Mouse (Mus musculus) hindbrain, embryonic 16.5 days (tissue): ENCODE measurements at regions not wholly inside any gene's neighbourhood (a gene's known extent, or its start where the extent isn't known, plus 50 kb on each side); places are given as distances from the start of the nearest gene placed in this dataset.
"Not testable (repeated sequence)": the region's sequence is repeated elsewhere in the genome, so short reads cannot be mapped to it uniquely, and the experiment has no call there.

Source experiments
- ATAC-seq: fragments of 200-750 bp; cut with Nextera tagmentation; 2 replicates; pipeline ENCODE4 v1.8.0; 2017; ENCODE audit warnings: moderate TSS enrichment, moderate library complexity
- H3K27ac ChIP-seq: fragments of 300-500 bp; sonication (generic); 2 replicates; pipeline ENCODE4 v1.5.1; 2014; ENCODE audit warnings: low read depth, mild to moderate bottlenecking, control low read depth, low read length, moderate library complexity
- H3K27me3 ChIP-seq: fragments of 300-500 bp; sonication (generic); replicated peaks from 2 replicates; pipeline ENCODE4 v1.6.1; 2014; ENCODE audit warnings: low read length; ENCODE audit not compliant: control insufficient read depth, insufficient read depth
- H3K36me3 ChIP-seq: fragments of 300-500 bp; sonication (generic); 2 replicates; pipeline ENCODE4 v1.6.1; 2014; ENCODE audit warnings: mild to moderate bottlenecking, low read length, moderate library complexity, mixed read lengths; ENCODE audit not compliant: control insufficient read depth, insufficient read depth
- H3K4me1 ChIP-seq: fragments of 300-500 bp; sonication (generic); 2 replicates; pipeline ENCODE4 v1.6.1; 2014; ENCODE audit warnings: low read depth, low read length; ENCODE audit not compliant: control insufficient read depth, insufficient read depth
- H3K4me2 ChIP-seq: fragments of 300-500 bp; sonication (generic); 2 replicates; pipeline ENCODE4 v1.6.1; 2014; ENCODE audit warnings: mild to moderate bottlenecking, low read length, control low read depth, moderate library complexity
- H3K4me3 ChIP-seq: fragments of 300-500 bp; sonication (generic); 2 replicates; pipeline ENCODE4 v1.5.1; 2014; ENCODE audit warnings: mild to moderate bottlenecking, low read length, control low read depth, moderate library complexity
- H3K9ac ChIP-seq: fragments of 300-500 bp; sonication (generic); 2 replicates; pipeline ENCODE4 v1.6.1; 2014; ENCODE audit warnings: low read depth, mild to moderate bottlenecking, control low read depth, low read length, moderate library complexity
- H3K9me3 ChIP-seq: fragments of 300-500 bp; sonication (generic); 2 replicates; pipeline ENCODE4 v1.6.1; 2014; ENCODE audit warnings: mild to moderate bottlenecking, low read length, moderate library complexity; ENCODE audit not compliant: control insufficient read depth
- WGBS: fragments of 180-500 bp; shearing (Covaris S2); extraction: QIAGEN DNeasy Blood & Tissue Kit; methylation state at CpG from one replicate; pipeline ENCODE4 v1.1.7; 2014; 5-methylcytosine and 5-hydroxymethylcytosine counted together

- Histone ChIP-seq H3K4me1 (no peaks in the 10 kb centered on the region), H3K27me3 (no peaks in the 10 kb centered on the region), H3K9ac (no peak overlapping the region), H3K27ac (no peak overlapping the region), H3K9me3 (no peaks in the 10 kb centered on the region), H3K36me3 (no peaks in the 10 kb centered on the region), H3K4me2 (no peak overlapping the region), H3K4me3 (no peak overlapping the region)
- 70% methylated on average over 4 of the region's 4 CpGs for WGBS
- no peak for ATAC-seq
Observed at GRCm38 (mm10) chr8:126132076-126132475, 137.1 kb downstream of the Kcnk1 start.

DNA sequence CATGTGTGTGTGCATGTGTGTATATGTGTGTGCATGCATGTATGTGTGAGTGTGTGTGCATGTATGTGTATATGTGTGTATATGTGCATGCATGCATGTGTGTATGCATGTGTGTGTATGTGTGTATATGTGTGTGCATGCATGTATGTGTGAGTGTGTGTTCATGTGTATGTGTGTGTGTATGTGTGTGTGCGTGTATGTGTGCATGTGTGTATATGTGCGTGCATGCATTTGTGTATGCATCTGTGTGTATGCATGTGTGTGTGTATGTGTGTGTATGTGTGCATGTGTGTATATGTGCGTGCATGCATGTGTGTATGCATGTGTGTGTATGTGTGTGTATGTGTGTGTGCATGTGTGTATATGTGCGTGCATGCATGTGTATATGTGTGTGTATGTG, 137.9 kb downstream of the Kcnk1 start:
- ATAC-seq, H3K4me2 ChIP-seq, H3K27me3 ChIP-seq, H3K36me3 ChIP-seq, H3K4me1 ChIP-seq, H3K9me3 ChIP-seq, H3K9ac ChIP-seq, H3K27ac ChIP-seq, H3K4me3 ChIP-seq: not testable (repeated sequence)
- 93% methylated on average over 4 of the region's 4 CpGs for WGBS

DNA sequence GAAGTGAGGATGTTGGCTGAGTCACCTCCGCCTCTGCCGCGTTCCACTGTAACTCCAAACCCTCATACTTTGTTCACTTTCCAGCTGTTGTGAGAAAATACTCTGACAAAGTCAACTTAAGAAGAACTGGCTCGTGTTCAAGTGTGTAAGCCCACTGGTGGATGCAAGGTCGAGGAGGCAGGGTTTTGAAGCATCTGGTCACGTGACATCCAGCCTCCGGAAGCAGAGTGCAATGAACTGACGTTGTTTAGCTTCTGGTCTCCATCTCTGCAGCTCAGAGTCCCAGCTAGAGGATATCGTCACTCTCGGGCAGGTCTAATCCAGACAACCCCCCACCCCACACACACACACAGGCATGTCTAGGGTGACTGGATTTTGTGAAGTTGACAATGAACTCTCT, 140.1 kb downstream of the Kcnk1 start:
- Histone ChIP-seq H3K36me3 (no peaks in the 10 kb centered on the region), H3K4me1 (peaks cover 10% of the 10 kb centered on the region; the same call in 1 of the 2 replicates), H3K4me2 (no peak overlapping the region), H3K9ac (no peak overlapping the region), H3K27ac (no peak overlapping the region), H3K4me3 (no peak overlapping the region), H3K27me3 (peaks cover 6% of the 10 kb centered on the region; the same call in 1 of the 2 replicates), H3K9me3 (no peaks in the 10 kb centered on the region)
- WGBS: 81% methylated on average over 10 of the region's 10 CpGs
- no peak for ATAC-seq

DNA sequence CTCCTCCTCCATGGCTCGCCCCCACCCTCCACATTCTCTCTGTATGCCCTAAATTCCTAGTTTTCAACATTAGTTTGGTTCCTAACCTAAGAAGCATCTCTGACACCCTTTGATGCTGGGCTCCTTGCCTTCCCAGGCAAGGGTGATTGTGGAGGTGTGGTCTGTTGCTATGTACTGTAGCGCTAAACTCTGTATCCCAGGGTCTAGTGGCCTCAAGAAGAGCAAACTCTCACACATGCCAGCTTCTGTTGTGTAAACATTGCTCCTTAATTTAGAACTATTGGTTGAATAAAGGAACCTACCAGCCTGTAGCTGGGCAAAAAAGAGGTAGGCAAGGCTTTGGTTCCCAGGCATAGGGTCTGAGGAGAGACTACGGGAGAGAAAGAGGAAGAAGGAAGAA, 140.6 kb downstream of the Kcnk1 start:
- Histone ChIP-seq H3K27ac (no peak overlapping the region), H3K9ac (no peak overlapping the region), H3K9me3 (no peaks in the 10 kb centered on the region), H3K4me1 (peaks cover 10% of the 10 kb centered on the region), H3K27me3 (peaks cover 8% of the 10 kb centered on the region; the same call in 1 of the 2 replicates), H3K36me3 (no peaks in the 10 kb centered on the region), H3K4me3 (no peak overlapping the region), H3K4me2 (no peak overlapping the region)
- 88% methylated on average over 3 of the region's 3 CpGs for WGBS
- ATAC-seq: no peak

- no peaks in the 10 kb centered on the region for H3K36me3 ChIP-seq
- ATAC-seq: no peak
- no peak overlapping the region for H3K27ac ChIP-seq
- peaks cover 10% of the 10 kb centered on the region for H3K4me1 ChIP-seq
- no peak overlapping the region for H3K4me3 ChIP-seq
- no peak overlapping the region for H3K9ac ChIP-seq
- peaks cover 10% of the 10 kb centered on the region; the same call in 1 of the 2 replicates for H3K27me3 ChIP-seq
- H3K4me2 ChIP-seq: no peak overlapping the region
- WGBS: 89% methylated on average over 3 of the region's 3 CpGs
- H3K9me3 ChIP-seq: no peaks in the 10 kb centered on the region
Observed at GRCm38 (mm10) chr8:126136946-126137345, 142.0 kb downstream of the Kcnk1 start.

GRCm38 (mm10) chr8:126137452-126137851, 142.5 kb downstream of the Kcnk1 start:
- H3K4me1 ChIP-seq: peaks cover 10% of the 10 kb centered on the region
- no peaks in the 10 kb centered on the region for H3K36me3 ChIP-seq
- no peak for ATAC-seq
- H3K4me3 ChIP-seq: no peak overlapping the region
- H3K9me3 ChIP-seq: no peaks in the 10 kb centered on the region
- H3K4me2 ChIP-seq: no peak overlapping the region
- peaks cover 10% of the 10 kb centered on the region; the same call in 1 of the 2 replicates for H3K27me3 ChIP-seq
- no peak overlapping the region for H3K27ac ChIP-seq
- no peak overlapping the region for H3K9ac ChIP-seq
- WGBS: 77% methylated on average over 4 of the region's 4 CpGs

DNA sequence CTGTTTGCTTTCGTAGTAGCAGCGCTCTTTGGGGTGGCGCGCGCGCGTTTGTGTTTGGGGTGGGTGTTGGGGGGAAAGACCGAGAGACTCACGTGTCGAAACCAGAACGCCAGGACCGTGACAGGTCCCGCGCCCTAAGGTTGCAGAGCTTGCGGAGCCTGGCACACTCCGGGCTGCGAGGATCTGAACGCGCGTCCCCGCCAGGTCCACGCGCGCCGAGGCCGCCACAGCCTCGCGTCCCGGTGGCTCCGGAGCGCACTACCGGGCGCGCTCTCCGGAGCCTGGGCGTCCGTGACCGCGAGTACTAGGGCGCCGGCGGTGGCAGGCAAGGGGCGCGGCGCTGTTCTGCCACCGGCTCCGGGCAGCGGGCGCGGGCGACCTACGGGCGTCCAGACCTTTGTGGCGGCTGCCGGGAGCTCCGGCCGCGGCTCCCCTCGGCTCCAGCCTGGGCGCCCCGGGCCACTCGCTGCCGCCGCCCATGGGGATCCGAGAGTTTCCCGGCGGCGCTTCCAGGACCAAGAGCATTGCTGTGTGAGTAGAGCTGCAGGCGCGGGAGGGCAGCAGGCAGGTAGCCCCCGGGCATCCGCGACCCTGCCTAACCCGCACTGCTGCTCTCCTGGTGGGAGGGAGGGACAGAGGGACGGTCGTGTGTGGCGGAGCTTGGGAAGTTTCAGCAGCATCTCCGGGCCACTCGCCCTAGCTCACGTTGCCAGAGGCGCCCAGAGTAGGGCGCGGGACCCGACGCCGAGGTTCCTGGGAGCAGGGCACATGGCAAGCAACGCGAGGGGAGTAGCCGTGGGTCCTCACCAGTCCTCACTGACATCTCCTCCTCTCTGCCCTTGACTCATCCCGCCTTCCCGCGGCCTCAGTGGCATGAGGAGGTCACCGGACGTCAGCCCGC, 143.9 kb downstream of the Kcnk1 start:
- Histone ChIP-seq H3K4me2 (peak overlapping the region; percentile 96), H3K4me3 (peak overlapping the region; percentile 63), H3K9ac (peak overlapping the region; percentile 78), H3K4me1 (peaks cover 10% of the 10 kb centered on the region), H3K27ac (peak overlapping the region; percentile 32; the same call in 1 of the 2 replicates), H3K36me3 (no peaks in the 10 kb centered on the region), H3K9me3 (no peaks in the 10 kb centered on the region), H3K27me3 (peaks cover 10% of the 10 kb centered on the region; the same call in 1 of the 2 replicates)
- WGBS: under 1% methylated on average over 73 of the region's 95 CpGs
- peak; percentile 76 for ATAC-seq

DNA sequence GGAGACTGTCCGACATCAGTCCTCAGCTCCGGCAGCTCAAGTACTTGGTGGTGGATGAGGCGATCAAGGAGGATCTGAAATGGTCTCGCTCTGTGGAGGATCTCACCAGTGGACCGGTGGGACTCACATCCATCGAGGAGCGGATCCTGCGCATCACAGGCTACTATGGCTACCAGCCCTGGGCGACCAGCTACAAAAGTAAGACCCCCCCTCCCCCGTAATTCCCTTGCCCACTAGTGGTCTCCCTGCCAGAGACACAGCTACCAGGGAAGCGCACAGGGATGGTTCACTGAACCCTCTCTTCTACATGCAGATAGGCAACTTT, 144.5 kb downstream of the Kcnk1 start:
- H3K4me3 ChIP-seq: peak overlapping the region; percentile 63
- ATAC-seq: peak; percentile 22; the same call in 1 of the 2 replicates
- H3K4me1 ChIP-seq: peaks cover 10% of the 10 kb centered on the region
- H3K4me2 ChIP-seq: peak overlapping the region; percentile 96
- WGBS: 19% methylated on average over 11 of the region's 11 CpGs
- H3K9me3 ChIP-seq: no peaks in the 10 kb centered on the region
- H3K36me3 ChIP-seq: no peaks in the 10 kb centered on the region
- peaks cover 10% of the 10 kb centered on the region; the same call in 1 of the 2 replicates for H3K27me3 ChIP-seq
- peak overlapping the region; percentile 78 for H3K9ac ChIP-seq
- no peak overlapping the region for H3K27ac ChIP-seq

- Histone ChIP-seq H3K4me1 (peaks cover 10% of the 10 kb centered on the region), H3K9ac (no peak overlapping the region), H3K27ac (no peak overlapping the region), H3K4me3 (no peak overlapping the region), H3K36me3 (no peaks in the 10 kb centered on the region), H3K4me2 (peak overlapping the region; percentile 15; the same call in 1 of the 2 replicates), H3K9me3 (no peaks in the 10 kb centered on the region), H3K27me3 (peaks cover 10% of the 10 kb centered on the region; the same call in 1 of the 2 replicates)
- WGBS: 83% methylated on average over 6 of the region's 6 CpGs
- no peak for ATAC-seq
Observed at GRCm38 (mm10) chr8:126140998-126141397, 146.0 kb downstream of the Kcnk1 start.
